Mouse (Mus musculus) R1 (cell line): Measurements from ENCODE around the gene Snx19.

Source experiments
- DNase-seq: peaks from one replicate; pipeline ENCODE4 v3.0.0-alpha.2; 2018; ENCODE audit warnings: low read depth, low spot score

The Snx19 gene

DNA sequence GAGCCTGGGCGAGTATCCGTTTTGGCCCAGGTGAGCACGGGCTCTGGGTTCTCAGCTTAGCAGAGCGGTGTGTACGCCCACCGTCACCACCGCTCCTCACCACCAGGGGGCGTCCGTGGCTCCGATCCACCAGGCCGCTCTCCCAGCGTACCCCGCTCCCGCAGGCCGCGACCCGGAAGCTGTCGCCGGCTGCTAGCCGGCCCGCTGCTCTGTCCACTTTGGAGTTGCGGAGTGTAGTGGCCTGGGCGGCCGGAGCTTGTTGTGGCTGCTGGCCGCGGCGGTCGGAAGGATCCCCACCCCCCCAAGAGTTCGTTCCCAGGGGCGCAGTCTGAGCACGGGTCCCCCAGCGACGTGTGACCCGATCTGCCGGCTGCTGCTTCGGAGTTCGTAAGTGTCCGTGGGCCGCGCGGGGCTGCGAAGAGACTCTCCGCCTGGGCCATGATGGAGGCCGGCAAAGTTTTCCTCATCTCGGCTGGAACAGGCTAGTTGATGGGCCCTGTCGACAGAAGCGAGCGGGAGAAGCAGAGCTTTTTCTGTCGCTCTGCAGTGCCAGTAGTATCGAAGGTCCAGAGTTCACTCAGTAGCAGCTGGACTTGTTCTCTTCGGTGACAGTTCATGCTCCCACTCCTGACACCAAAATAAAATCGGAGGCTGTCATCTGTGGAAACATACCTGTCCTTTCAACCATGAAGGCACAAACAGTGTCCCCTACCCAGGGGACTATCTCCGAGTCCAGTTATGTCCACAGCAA lies at the start of gene Snx19:
TSS of gene Snx19 (plus strand) at position 227 of the 751 bp plus-strand sequence.
- DNase-seq = peak; percentile 80

DNA sequence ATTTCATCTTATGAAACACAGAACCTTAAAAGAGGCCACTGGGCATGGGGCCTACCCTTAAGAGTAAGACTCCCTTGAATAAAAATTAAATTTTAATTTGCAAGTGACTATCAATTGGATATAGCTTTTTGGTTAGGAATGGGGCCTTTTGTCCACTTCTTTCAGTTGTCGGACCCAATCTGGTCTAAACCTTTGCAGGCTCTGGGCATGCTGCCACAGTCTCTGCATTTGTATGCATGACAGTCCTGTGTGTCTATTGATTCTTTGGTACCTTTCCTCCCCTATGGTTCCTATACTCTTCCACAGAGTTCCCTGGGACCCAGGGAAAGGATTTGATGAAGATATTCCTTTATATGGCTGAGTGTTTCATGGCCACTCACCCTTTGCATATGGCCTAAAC lies 26.1 kb upstream of the Snx19 start:
- DNase-seq = no peak

DNA sequence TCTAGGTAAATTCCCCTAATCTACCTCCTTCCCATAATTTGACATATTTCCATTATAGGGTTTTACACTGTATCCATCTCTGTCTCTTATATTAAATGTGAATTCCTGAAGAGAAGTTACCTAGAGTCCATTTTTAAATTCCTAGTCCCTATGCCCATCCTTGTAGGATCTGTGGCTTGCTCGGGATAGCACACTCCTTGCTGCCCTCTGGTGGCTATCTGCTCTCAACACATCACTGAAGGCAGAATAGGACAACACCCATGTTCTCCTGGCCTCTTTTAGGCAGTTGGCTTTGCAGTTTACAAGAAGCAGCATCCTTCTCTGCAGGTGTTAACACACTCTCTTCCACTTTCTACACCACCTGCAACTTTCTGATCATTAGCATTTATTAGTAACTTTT lies 4.0 kb upstream of the Snx19 start:
- DNase-seq = peak; percentile 69

DNA sequence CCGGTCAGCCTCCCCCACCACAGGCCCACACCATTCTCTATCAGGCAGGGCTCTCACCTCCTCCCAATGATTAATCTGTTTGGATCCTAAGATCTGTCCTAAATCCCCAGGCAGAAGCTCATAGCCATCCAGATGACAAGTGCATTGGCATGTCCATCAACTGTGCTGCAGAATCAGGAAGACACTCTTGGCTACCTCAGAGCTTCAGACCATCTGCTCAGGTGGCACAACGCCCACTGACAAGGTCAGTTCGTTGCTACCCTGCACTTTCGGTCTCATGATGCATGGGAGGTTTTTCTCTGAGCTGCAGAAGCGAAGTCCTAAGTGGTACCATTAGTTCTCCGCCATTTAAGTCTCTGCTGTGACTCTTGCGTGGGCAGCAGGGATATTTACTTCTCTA lies 1.7 kb upstream of the Snx19 start:
- DNase-seq = no peak

DNA sequence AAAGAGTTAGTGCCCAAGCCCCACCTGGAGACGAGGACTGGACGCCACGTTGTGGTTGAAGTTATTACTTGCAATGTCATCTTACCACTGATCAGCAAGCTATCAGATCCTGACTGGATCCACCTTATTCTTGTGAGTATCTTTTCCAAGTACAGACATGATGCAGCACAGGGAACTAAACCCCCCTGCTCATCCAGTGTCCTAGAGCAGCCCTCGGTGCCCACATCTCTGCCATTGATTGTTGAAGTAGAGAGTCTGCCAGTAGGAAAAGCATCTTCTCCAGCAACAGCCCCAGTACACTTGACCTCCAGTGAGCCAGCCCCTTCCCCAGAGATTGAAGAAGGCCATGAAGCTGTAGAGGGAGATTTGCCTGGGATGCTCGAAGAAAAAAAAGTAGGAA lies 1.3 kb downstream of the Snx19 start:
- DNase-seq = no peak

DNA sequence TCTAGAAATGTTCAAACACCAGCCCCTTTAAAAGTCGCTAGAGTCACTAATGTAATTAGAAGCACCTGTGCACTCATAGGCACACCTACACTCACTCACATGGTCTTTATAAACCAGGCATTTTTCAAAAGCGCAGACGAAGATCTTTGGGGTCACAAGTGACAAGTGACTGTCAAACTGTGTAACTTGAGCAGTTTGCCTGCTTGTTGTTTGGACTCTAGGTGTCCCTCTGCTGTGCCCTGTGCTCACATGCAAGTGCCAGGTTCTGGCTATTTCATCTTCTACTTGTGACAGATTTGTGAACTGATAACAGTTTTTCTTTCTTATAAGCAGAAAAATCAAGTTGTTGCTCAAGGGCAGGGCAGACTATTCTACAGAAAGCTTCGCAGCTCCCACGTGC lies 3.5 kb downstream of the Snx19 start:
- no peak for DNase-seq

DNA sequence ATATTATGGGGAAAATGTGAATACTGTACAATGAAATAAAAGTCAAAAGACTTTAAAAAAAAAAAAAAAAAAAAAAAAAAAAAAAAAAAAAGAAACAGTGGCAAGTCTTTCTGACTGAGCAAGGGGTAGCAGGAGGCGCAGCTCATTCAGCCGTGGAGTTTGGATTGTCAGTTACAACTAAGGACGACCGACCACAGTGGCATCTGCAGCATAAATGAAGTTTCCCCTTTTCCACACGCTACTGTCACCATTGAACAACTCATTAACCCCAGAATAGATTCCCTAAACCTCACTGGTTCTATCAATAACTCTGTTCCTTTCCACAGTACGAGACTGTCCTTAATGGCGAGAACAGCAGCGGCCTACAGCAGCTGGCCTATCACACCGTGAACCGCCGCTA lies 5.0 kb downstream of the Snx19 start:
- no peak for DNase-seq

DNA sequence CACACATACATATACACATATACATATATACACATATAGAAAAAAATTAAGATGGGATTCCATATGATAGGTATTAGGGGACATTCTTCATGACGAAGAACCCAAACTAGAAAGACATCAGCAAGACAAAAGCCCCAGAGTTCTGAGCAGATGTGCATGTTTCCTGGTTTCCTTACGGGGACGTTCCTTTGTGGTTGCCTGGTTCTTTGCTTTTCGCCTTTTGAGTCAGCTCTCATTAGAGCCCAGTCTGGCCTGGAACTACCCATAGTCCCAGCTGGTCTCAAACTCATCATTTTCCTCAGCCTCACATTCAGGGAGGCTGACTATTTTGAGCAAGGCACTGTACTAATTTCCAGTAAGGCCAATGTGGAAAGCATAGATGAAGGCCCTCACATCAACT lies 7.0 kb downstream of the Snx19 start:
- no peak for DNase-seq

DNA sequence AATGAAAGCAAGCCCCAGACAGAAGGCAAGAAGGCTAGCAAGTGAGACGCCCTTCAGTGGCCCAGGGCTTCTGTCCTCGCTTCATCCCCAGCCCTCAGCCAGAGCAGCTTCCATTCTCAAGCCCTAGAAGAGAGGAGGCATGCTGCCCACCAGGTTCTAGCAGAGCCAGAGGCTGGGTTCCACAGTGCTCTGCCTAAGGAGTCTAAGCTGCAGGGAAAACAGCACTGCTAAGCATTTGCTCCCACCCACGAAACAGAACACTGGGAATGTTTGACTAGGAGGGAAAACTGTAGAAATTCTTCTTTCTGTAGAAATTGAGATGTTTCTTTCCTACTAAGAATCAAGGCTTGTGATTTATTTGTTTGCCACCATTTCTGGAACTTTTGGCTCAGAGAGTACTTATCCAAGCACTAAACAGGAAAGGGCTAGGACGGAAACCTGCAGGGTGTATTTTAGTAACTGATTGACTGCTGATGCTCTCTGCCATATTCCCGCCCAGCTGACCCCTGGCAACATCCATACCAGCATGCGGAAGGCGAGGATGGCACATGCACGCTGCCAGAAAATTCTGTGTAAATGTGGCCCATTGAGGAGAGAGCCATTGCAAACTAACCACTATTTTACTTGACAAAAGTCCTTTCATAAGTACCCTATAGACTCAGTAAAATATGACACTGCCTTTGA lies 9.1 kb downstream of the Snx19 start:
- no peak for DNase-seq

DNA sequence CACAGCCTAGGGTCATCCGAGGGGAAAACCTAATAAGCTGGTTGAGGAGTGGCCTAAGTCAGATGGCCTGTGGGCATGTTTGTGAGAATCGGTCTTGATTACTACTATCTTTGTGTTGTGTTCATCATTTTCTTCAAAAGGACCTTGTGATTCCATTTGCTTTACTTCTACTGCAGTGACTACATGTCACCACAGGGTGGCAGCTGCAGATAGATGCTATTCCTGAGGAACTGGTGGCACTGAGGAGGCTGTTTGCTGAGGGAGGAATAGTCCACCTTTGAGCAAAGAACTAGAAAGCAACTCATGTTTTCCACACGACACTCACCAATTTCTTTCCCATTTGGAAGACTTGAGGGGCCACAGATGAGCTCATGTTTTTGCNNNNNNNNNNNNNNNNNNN lies 11.6 kb downstream of the Snx19 start:
- DNase-seq = peak; percentile 52

DNA sequence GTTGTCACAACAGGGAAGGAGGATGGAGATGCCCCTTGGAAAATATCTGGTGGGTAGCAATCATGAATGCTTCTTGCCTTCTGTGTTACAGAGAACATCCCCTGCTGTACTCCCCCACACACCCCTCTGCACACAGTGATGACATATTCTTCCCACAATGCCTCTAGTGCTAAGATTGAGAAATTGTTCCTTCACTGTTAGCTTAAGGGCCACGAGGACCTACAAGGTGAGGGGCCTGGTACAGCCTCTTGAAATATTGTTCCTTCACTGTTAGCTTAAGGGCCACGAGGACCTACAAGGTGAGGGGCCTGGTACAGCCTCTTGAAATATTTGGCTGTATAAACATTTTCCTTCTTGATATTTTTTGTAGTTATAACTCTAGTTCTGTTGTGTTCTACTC lies 14.9 kb downstream of the Snx19 start:
- no peak for DNase-seq

DNA sequence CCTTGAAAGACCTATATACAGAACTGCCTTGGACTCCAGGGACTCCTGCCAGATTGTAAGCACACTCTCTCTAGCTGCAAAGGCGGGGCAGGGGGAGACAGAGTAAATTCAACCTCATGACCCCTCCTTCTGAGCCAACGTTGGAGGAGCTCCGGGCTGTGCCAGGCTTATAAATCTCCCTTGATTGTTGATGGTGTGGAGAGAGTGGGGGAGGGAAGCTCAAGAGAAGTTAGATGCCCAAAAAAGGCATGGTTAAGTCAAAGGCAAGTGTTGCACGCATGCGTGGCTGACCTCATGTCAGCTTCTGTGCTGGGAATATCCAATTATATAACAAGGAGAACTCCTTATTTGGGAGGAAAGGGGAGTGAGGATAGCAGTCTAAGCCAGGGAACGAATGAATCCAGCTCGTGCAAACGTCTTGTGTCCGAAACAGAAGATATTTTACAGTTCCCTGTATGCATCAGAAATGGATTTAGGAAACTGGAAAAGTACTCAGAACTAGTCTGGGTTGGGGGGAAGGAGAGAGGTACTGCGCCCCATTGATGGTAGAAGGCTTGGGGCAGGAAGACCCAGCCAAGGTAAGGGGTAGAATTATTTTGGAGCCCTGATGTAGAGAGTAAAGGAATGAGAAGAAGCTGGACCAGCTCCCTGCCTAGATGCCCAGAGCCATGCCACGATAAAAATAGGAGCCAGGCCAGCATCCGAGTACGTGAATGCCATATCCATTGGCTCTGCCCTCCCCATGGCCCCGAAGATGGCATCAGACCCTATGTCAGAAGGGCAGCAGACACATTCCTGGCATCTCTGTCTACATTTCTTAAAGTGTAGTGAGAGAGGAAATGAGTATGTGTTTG lies 18.6 kb downstream of the Snx19 start:
- DNase-seq = no peak

DNA sequence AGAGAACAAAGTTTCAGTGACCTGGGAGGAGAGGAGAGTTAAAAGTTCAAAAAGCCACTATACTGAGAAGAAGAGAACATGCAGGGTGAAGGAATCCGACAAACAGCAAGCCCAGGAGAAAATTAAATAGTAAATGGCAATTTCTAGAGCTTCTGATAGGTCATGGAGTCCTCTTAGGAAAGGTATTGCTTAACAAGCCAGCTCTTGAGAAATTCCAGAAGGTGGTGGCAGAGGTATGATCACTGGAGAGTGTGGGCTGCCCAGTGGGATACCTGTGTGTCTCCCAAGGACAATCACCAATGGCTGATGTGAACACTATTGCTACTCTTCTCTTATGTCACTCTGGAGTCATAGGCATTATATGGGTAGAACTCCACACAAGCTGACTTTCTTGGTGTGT lies 19.2 kb downstream of the Snx19 start:
- no peak for DNase-seq

DNA sequence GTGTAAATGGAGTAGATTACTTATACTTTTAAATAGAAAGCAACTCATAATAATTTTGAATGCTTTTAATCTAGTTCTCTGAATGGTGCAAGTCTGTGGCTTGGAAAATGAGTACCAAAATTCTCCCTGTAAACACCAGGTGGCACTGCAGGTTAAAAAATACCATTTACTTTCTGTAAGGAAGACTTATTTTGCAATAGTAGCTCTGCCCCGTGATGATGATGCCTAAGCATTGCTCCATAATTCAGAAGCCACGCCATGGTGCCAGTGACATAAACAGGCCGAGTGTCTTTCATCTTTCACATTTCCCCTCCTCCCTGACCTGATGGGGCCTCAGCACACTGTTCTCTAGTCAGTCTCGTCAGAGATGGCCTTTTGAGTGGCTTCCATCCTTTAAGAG lies 21.6 kb downstream of the Snx19 start:
- DNase-seq = peak; percentile 55

DNA sequence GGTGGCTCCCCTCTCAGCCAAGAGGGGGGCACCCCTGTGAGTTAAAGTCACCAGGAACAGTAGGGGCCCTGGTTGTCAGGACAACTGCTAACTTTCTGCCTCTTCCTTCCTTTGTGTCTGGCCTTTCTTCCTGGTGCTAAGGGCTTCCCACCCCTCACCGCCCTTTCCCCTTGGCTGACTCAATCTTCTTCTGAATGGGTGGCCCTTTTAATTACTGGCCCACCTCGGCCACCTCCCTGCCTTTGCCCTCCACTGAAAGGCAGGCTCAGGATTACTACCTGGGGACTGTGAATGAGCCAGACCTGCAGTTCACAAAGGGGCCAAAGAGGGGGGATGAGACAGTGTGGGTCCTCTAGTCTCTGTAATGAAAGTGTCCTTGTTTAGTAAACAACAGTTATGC lies 23.0 kb downstream of the Snx19 start:
- peak; percentile 67 for DNase-seq

DNA sequence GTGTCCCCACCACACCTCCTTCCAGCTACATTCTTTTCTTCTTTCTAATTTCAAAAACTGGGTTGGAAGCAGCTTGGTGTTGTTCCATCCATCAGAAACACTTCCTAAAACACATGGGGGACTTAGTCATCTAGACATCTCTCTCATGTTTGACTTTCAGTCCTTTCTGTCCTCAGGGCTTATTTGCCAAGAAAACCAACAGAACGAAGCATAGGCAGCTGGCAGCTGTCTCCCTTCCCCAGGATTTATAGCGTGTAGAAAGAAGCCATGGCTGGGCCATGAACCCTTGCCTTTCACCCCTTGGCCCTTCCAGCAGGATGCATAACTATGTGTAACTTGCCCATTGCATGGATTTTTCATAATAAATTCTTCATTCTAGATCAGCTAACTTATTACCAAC lies 23.9 kb downstream of the Snx19 start:
- DNase-seq = no peak

DNA sequence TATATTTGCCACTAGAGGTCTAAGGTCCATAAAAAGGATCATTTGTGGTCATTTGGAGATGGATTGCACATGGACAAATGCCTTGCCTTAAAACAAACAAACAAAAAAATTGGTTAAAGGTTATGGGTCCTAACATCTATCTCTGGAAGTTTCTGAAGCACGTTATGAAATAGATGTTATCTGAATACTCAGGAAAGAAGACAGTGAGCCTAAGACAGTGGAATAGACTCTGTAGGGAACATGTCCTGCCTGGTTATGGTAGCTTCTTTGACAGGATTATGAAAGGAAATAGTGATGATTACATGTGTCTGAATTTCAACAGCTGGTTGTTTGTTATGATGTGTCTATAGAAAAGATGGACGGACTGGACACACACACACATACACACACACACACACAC lies 27.6 kb downstream of the Snx19 start:
- DNase-seq = no peak

DNA sequence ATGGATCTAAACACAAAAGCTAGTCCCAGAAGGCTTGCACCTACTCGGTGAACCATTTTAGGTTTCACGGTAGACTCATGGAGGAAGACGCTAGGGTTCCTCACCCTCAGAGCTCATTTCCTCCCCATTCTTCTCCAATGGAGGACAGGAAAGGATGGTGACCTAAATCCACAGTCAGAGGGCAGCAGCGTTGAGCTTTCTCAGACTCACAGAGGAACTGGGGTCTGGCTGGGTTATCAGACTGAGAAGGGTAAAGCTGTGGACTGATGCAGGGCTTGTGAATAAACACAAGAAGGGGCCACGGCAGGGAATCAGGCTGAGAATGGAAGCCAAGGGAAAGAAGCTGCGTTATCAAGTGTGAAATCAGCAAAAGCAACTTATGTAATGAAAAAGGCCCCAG lies 29.3 kb downstream of the Snx19 start:
- no peak for DNase-seq

DNA sequence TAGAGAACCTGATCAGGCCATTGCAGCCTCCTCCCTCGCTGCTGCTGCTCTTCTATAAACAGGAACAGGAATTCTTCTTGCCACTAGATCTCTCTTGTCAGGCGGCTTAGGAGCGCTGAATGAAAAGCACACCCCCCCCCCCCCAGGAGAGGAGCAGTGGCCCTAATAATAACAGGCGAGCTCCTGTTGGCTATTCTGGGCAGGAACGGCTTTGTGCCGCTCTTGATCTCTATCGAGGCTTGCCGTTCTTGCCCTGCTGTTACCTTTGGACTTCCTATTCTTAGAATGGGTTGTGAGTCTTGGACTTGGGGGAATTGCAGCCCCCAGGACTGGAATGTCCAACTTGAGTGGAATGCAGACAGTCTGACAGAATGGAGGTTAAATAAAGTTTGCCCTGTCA lies 33.6 kb downstream of the Snx19 start:
- no peak for DNase-seq

DNA sequence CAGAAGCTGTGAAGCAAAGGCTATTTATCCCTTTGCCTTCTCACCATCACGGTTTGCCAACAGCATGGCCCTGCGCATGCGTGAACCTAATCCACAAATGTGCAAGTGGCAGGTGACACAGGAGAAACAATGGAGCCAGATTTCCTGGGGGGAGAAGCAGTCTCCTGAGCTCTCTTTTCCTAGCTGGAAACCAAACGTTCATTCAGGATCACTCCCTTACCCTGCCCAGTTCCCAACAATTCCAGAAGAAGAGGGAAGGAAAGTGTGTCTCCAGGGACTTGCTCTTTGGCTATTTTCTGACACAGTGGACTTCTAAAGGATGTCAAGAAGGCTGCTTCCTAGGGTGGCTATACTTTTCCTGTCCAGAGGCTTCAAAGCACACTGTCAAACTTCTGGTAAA lies 37.8 kb downstream of the Snx19 start:
- DNase-seq = no peak

DNA sequence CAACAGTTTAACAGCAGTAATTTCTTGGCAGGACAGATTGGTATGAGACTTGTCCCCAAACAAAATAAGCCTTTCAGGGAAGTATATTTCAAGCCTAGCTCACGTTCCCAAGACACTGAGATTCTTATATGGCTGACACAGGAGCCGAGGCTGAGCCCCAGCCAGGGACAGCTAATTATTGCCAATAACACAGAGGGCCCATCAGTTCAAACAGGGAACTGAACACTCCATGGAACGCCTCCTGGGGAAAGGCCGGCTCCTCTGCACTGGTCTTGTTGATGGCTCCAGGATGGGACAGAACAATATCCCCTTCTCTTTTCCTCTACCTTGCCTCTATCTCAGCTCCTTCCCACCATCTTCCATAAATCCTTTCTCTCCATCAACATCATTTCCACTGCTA lies 53.1 kb downstream of the Snx19 start:
- no peak for DNase-seq

DNA sequence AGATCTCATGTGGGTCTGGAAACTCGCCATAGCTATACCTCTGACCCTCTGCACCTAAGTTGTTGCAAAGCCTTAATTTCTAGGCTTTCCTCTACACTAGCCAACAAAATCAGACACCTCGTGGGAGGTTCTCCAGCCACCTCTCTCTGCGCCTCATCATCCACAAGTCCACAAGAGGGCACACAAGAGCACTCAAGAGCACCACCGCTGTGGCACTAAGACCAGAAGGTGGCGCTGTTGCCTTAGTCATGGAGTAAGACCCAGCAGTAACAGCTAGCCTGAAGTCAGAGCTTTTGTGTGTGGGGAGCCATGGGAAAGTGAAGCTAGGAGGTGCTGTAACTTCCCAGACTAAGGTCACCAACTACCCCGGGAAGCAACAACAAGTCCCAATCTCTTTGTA lies 53.6 kb downstream of the Snx19 start:
- DNase-seq = peak; percentile 95

DNA sequence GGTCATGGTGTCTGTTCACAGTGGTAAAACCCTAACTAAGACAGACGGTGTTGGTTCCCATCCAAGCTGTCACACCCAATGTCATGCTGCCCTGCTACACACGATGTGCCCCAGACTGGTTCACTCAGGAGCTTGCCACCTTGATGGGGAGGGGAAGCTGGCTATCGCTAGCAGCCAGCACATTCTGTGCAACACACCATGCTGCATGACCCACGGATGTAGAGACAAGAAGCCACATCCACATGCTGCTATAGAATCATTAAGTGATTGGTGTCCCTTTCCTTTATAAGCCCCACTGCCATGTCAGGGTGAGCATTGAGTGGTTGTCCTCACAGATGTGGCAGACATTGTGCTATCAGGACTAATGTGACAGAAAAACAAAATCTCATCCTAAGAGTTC lies 55.2 kb downstream of the Snx19 start:
- DNase-seq = no peak
